Mouse (Mus musculus) gastrocnemius, postnatal 36 days (tissue): ENCODE measurements around the gene Ptchd4. TPM values are rescaled to one million over a fixed set of nuclear protein-coding genes. Genes with fewer than 3 reads are reported as not detected.

Experiments used
- DNase-seq, 2 experiments: peaks; one replicate each; pipeline ENCODE4 v3.0.0; 2022
- intact Hi-C: fragments of 180-260 bp; cut with DNase I; formaldehyde crosslinking; loops from one replicate; pipeline ENCODE4 v1.15.1; 2025
- total RNA-seq, 2 experiments: library from RNA; stranded (reverse); gene quantifications; 2 replicates each; pipeline ENCODE4 v1.2.3; 2021

Gene Ptchd4
- total RNA-seq, 2 experiments from 2014 or later, result 0.10 TPM

DNA sequence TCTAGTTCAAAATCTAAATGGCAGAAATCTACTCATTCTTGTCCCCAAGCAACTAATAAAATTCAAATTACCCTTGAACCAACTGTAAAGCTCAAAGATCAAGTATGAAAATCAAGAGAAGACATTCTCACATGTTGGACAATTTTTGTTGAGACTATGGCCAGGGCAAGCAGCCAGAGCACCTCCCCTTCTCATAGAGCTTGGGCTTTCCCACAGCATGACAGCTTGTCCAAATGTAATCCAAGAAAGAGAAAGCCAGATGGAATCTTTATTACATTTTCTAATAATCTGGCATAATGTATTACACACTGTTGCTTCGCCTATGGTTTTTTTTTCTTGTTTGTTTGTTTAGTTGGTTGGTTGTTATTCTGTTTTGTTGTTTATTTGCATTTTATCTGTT, 102.7 kb downstream of the Ptchd4 start:
- intact Hi-C loops, result no loop called here
- no peak for DNase-seq

DNA sequence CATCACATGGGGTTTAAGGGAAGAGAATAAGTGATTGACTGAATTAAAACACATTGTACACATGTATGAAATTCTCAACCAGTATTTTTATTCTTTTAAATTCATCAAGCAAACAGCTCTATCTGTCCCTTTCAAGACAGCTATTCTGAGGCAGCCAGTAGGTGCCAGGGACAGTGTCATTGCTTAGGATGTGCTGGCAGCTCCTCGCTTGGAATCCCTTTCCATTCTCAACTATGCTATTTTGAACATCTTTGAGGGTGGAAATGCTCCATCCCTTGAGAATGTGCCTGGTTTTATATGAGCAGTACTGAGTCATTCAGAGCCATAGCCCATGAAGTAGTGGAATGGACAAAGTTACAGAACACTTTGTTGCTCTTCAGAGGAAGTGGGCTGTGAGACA, 112.2 kb downstream of the Ptchd4 start:
- intact Hi-C loops, result no loop called here
- no peak for DNase-seq

DNA sequence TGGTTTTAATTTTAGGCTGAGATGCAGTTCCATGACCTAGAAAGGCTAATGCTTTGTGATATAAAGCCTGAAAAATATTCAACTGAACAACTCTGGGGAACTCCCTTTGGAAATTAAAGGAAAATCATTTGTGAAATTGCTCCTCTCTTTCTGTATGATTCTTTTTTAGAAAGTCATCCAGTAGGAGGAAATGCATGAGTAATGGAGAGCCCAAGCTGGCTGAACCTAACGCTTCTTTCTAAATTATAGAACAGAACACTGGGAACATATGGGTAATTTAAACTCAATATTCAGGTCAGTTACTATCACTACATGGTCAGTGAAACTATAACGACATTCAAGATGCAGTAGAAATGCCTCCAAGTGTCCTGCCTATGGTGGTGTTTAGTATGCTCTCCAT, 114.6 kb downstream of the Ptchd4 start:
- no peak for DNase-seq
- intact Hi-C loops, result no loop called here

DNA sequence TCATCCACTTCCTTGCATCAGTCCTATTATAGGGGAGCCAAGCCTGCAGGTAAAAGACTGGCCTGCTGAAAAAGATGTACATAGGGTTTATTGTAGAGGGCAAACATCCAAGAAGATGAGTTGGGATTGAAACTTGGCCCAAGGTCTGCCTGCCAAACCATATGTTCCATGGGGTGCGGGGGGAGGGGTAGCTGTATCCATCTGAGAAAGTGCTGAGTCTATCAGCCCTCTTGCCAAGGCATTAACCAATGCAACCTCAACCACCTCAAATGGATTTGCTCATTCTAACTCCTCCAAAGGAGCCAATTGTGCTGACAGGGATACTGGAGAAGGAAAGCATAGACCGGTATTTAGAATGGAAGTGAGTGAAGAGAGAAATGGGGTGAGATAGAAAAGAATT, 136.5 kb downstream of the Ptchd4 start:
- no peak for DNase-seq
- intact Hi-C loops, result no loop called here

DNA sequence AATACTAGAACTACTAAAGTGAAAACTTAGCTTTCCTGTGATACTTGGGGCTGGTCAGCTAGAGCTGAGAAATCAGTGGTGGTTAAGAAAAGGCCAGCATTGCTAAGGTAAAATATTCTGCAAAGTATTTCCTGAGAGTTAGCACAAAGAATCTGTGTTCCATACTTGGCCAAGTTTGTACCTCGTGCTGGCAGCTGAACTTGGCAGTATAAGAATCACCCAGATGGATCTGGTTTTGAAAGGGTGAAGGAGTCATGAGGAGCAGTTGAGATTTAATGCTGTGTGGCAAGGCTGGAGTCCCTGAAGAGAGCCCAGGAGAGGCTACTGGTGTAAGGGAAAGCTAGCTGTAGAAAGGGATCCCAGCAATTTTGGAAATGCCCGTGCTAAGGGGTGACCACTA, 140.7 kb downstream of the Ptchd4 start:
- DNase-seq, result no peak
- intact Hi-C loops, result no loop called here

DNA sequence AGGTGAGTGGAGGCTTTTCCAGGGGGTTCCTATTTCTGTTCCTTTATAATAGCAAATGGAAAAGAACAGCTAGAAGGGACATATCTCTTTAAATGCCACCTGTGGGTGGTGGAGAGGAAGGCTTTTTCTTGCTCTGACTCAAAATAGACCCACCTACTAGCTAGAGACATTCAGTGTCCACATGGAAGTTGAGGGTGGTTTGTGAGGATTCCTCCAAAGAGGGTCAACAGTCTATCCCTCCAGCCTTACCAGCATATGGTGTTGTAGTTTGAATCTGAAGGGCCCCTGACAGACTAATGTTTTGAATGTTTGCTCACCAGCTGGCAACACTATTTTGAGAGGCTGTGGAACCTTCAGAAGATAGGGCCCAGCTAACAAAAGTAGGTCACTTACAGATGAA, 147.0 kb downstream of the Ptchd4 start:
- intact Hi-C loops, result no loop called here
- DNase-seq, result no peak

DNA sequence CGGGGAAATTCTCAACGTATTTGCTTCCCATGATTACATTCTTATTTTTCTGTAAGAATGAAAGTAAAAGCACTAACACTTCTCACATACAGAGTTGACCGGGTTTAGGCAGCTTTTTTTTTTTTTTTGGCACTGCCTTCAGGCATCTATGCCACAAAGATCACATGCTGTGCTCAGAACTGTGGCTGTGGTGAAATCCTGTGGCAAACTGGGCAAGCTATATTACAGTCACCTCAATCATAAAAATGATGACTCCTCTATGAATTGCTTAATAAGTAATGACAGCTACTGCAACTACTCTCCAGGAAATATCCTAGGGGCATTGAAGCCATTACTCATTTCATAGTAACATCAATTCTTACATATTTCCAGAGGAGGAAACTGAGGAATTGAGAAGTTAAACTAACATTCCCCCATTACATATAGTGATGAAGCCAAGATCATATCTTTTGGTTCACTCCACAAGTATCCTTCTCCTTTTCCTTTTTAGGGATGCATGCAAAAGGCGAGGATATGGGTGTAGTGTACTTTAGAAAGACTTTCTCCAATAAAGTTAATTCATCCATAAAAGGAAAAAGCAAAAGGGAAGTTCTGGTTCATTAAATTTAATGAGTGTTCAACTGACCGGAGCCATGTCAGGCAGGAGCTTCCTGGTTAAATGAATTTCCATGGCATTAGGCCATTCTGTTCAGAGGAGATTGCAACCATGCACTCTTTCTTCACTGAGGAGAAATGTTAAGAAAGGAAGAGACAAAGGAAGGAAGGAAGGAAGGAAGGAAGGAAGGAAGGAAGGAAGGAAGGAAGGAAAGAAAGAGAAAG, 164.6 kb downstream of the Ptchd4 start:
- intact Hi-C loops, result no loop called here
- no peak for DNase-seq

DNA sequence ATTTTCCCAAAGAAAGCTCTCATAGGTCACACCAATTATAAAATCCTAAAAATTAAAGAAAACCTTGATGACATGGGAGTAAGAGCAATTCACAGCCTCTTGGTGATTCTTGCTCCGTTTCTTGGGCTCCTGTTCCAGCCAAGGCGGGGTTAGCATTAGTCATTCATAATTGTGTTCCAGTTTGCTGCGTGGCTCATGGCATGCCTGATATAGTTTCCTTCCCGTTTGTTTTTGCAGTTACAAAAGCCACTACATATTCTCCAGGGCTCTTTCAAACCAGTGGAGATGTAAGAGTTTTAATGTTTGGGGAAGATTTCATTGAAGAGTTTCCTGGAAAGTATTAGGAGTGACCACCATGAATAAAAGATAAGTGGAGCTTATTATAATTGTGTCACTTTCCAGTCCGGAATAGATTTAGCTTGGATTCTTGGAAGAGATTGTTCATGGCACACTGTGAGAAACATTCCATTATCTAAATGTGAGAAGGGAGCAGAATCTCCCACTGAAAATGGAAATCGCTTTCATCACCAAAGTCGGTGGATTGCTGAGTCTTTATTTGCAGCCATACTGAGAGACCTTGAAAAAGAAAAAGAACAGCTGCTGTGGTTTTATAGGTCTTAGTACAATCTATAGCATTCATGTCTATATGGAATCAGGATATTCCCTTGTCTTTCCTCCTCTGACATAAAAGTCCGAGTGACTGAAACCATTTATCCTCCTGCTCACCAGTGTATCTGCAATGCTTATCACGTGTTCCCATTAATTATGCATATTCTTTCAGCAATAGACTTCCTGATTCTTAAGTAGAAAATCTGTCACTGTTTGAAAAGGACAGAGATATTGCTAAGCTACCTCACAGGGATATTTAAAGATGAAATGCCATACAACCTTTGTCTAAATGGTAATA, 193.9 kb downstream of the Ptchd4 start:
- no peak for DNase-seq
- intact Hi-C loops, result no loop called here

DNA sequence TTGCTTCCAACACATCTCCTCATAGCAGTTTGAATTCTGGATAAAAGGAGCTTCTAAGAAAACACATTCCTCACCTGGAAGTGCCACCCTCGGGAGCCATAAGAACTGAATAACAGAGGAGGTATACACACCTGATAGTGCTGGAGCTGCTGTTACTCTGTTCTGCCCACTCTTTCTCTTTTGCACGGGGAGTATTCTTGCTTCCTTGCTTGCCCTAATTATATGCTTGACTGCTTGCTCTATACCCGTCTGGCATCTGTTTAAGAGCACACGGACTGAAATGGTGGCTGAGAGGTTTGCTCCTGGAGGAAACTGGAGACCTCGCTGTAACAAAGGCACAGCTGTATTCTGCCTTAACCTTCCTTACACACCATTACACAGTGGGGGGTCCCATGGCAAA, 214.4 kb downstream of the Ptchd4 start:
- DNase-seq, result no peak
- intact Hi-C loops, result no loop called here

DNA sequence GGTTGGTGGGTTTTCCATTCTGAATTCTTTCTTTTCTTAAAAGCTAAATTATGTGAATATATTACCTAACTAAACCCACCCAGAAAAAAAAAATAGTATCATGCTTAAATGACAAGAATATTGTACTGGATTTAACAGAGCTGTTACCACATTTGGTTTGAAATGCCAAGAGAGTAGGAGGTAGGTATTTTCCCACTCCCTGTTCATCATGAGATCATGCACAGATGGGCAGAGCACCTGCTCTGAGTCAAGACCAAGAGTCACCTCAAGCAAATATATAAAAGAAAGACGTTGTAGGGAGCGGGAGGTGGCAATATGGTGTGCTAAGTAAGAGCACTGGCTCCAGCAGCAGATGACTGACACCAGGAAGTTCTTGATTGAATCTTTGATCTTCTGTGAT, 233.8 kb downstream of the Ptchd4 start:
- DNase-seq, result no peak
- intact Hi-C loops, result no loop called here
